Mouse (Mus musculus): ENCODE data around the gene Dlg2. TPM values are rescaled to one million over a fixed set of nuclear protein-coding genes. Genes with fewer than 3 reads are reported as not detected.

Gene Dlg2
- polyA plus RNA-seq, 1 experiment = 0.85 TPM

DNA sequence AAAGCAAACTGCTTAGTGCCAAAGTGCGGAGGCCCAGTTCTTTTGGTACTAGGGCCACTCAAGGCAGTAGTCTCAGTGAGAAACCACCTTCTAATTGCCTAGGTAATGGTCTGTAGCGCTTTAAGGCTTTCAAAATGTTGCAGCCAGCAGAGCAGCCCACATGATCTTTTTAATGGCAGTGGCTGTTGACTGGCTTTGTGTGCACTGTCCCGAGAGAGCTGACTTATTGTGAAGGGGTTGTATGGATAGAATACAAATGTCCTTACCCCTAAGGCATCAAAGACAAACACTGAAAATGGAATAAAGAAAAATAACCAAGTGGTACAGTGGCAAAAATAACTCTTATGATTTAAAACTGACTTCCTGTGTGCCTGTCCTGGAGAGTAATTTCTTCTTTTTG is 1443.3 kb downstream of the Dlg2 start:
- Histone ChIP-seq H3K4me1 (ENCODE audit: control insufficient read depth, insufficient read depth, low read length) (no peaks in the 10 kb centered on the region), H3K9ac (ENCODE audit: low read depth, poor library complexity, severe bottlenecking) (no peak overlapping the region), H3K27ac (ENCODE audit: insufficient read depth, low read length) (no peak overlapping the region), H3K4me3 (ENCODE audit: low read depth, low read length) (no peak overlapping the region), H3K27me3 (ENCODE audit: control insufficient read depth, insufficient read depth, low read length, poor library complexity, severe bottlenecking) (no peaks in the 10 kb centered on the region), H3K36me3 (ENCODE audit: control insufficient read depth, insufficient read depth, low read length, poor library complexity, severe bottlenecking) (no peaks in the 10 kb centered on the region), H3K9me3 (replicated peaks; ENCODE audit: control insufficient read depth, insufficient read depth, low read length, poor library complexity, severe bottlenecking) (no peaks in the 10 kb centered on the region)
- TF ChIP-seq POLR2A (IDR thresholded peaks at IDR 0.05; ENCODE audit: insufficient read depth, low read length) = no peak
- TF ChIP-seq CTCF (IDR thresholded peaks at IDR 0.05; ENCODE audit: low read depth, low read length) = no peak
- no peak for TF ChIP-seq EP300 (IDR thresholded peaks at IDR 0.05; ENCODE audit: insufficient read depth, low read depth, low read length)

GRCm38 (mm10) chr7:91934881-91935597 is 1458.6 kb downstream of the Dlg2 start:
- TF ChIP-seq EP300 (IDR thresholded peaks at IDR 0.05; ENCODE audit: insufficient read depth, low read depth, low read length) = no peak
- no peak for TF ChIP-seq CTCF (IDR thresholded peaks at IDR 0.05; ENCODE audit: low read depth, low read length)
- no peak for TF ChIP-seq POLR2A (IDR thresholded peaks at IDR 0.05; ENCODE audit: insufficient read depth, low read length)
- no peaks in the 10 kb centered on the region for H3K36me3 ChIP-seq (ENCODE audit: control insufficient read depth, insufficient read depth, low read length, poor library complexity, severe bottlenecking)
- H3K4me3 ChIP-seq (ENCODE audit: low read depth, low read length) = no peak overlapping the region
- H3K9me3 ChIP-seq (replicated peaks; ENCODE audit: control insufficient read depth, insufficient read depth, low read length, poor library complexity, severe bottlenecking) = no peaks in the 10 kb centered on the region
- no peaks in the 10 kb centered on the region for H3K4me1 ChIP-seq (ENCODE audit: control insufficient read depth, insufficient read depth, low read length)
- H3K27ac ChIP-seq (ENCODE audit: insufficient read depth, low read length) = no peak overlapping the region
- no peaks in the 10 kb centered on the region for H3K27me3 ChIP-seq (ENCODE audit: control insufficient read depth, insufficient read depth, low read length, poor library complexity, severe bottlenecking)
- H3K9ac ChIP-seq (ENCODE audit: low read depth, poor library complexity, severe bottlenecking) = no peak overlapping the region

GRCm38 (mm10) chr7:91936193-91936592 is 1459.7 kb downstream of the Dlg2 start:
- no peaks in the 10 kb centered on the region for H3K27me3 ChIP-seq (ENCODE audit: control insufficient read depth, insufficient read depth, low read length, poor library complexity, severe bottlenecking)
- H3K9ac ChIP-seq (ENCODE audit: low read depth, poor library complexity, severe bottlenecking) = no peak overlapping the region
- no peaks in the 10 kb centered on the region for H3K9me3 ChIP-seq (replicated peaks; ENCODE audit: control insufficient read depth, insufficient read depth, low read length, poor library complexity, severe bottlenecking)
- no peak overlapping the region for H3K4me3 ChIP-seq (ENCODE audit: low read depth, low read length)
- TF ChIP-seq CTCF (IDR thresholded peaks at IDR 0.05; ENCODE audit: low read depth, low read length) (no peak), EP300 (IDR thresholded peaks at IDR 0.05; ENCODE audit: insufficient read depth, low read depth, low read length) (no peak), POLR2A (IDR thresholded peaks at IDR 0.05; ENCODE audit: insufficient read depth, low read length) (no peak)
- H3K4me1 ChIP-seq (ENCODE audit: control insufficient read depth, insufficient read depth, low read length) = no peaks in the 10 kb centered on the region
- H3K36me3 ChIP-seq (ENCODE audit: control insufficient read depth, insufficient read depth, low read length, poor library complexity, severe bottlenecking) = no peaks in the 10 kb centered on the region
- H3K27ac ChIP-seq (ENCODE audit: insufficient read depth, low read length) = no peak overlapping the region

DNA sequence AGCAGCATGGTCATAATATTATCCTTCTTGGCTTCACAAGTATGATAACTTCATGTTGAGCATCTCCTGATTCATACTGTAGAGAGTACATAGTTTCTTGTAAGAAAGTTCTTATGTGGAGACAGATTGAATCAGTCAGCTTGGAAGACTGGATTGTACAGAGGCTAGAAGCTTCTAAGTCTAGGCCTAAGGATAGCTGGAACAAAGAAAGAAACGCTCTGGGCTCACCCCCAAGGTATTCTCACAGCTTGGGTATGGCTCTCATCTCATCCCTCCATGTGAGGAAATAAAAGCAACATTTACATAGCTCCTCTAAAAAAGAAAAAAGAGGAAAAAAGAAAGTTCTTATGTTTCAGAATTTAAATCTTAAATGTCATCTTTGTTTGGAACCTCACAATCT is 1466.8 kb downstream of the Dlg2 start:
- Histone ChIP-seq H3K27me3 (ENCODE audit: control insufficient read depth, insufficient read depth, low read length, poor library complexity, severe bottlenecking) (no peaks in the 10 kb centered on the region), H3K9me3 (replicated peaks; ENCODE audit: control insufficient read depth, insufficient read depth, low read length, poor library complexity, severe bottlenecking) (no peaks in the 10 kb centered on the region), H3K36me3 (ENCODE audit: control insufficient read depth, insufficient read depth, low read length, poor library complexity, severe bottlenecking) (no peaks in the 10 kb centered on the region), H3K27ac (ENCODE audit: insufficient read depth, low read length) (no peak overlapping the region), H3K4me3 (ENCODE audit: low read depth, low read length) (no peak overlapping the region), H3K9ac (ENCODE audit: low read depth, poor library complexity, severe bottlenecking) (no peak overlapping the region), H3K4me1 (ENCODE audit: control insufficient read depth, insufficient read depth, low read length) (no peaks in the 10 kb centered on the region)
- TF ChIP-seq CTCF (IDR thresholded peaks at IDR 0.05; ENCODE audit: low read depth, low read length) = no peak
- TF ChIP-seq POLR2A (IDR thresholded peaks at IDR 0.05; ENCODE audit: insufficient read depth, low read length) = no peak
- TF ChIP-seq EP300 (IDR thresholded peaks at IDR 0.05; ENCODE audit: insufficient read depth, low read depth, low read length) = no peak

- no peaks in the 10 kb centered on the region for H3K4me1 ChIP-seq (ENCODE audit: control insufficient read depth, insufficient read depth, low read length)
- TF ChIP-seq CTCF (IDR thresholded peaks at IDR 0.05; ENCODE audit: low read depth, low read length) = no peak
- no peak for TF ChIP-seq EP300 (IDR thresholded peaks at IDR 0.05; ENCODE audit: insufficient read depth, low read depth, low read length)
- no peak for TF ChIP-seq POLR2A (IDR thresholded peaks at IDR 0.05; ENCODE audit: insufficient read depth, low read length)
Measured at GRCm38 (mm10) chr7:91955584-91955983, 1479.1 kb downstream of the Dlg2 start.

GRCm38 (mm10) chr7:91962956-91963355 is 1486.5 kb downstream of the Dlg2 start:
- no peaks in the 10 kb centered on the region for H3K9me3 ChIP-seq (replicated peaks; ENCODE audit: control insufficient read depth, insufficient read depth, low read length, poor library complexity, severe bottlenecking)
- no peaks in the 10 kb centered on the region for H3K27me3 ChIP-seq (ENCODE audit: control insufficient read depth, insufficient read depth, low read length, poor library complexity, severe bottlenecking)

More at GRCm38 (mm10) chr7:91955584-91955983, 1479.1 kb downstream of the Dlg2 start:
- Histone ChIP-seq H3K36me3 (ENCODE audit: control insufficient read depth, insufficient read depth, low read length, poor library complexity, severe bottlenecking) (no peaks in the 10 kb centered on the region), H3K9ac (ENCODE audit: low read depth, poor library complexity, severe bottlenecking) (no peak overlapping the region), H3K4me3 (ENCODE audit: low read depth, low read length) (no peak overlapping the region), H3K9me3 (replicated peaks; ENCODE audit: control insufficient read depth, insufficient read depth, low read length, poor library complexity, severe bottlenecking) (no peaks in the 10 kb centered on the region), H3K27ac (ENCODE audit: insufficient read depth, low read length) (no peak overlapping the region), H3K27me3 (ENCODE audit: control insufficient read depth, insufficient read depth, low read length, poor library complexity, severe bottlenecking) (no peaks in the 10 kb centered on the region)

More at GRCm38 (mm10) chr7:91962956-91963355, 1486.5 kb downstream of the Dlg2 start:
- Histone ChIP-seq H3K4me3 (ENCODE audit: low read depth, low read length) (no peak overlapping the region), H3K9ac (ENCODE audit: low read depth, poor library complexity, severe bottlenecking) (no peak overlapping the region), H3K36me3 (ENCODE audit: control insufficient read depth, insufficient read depth, low read length, poor library complexity, severe bottlenecking) (no peaks in the 10 kb centered on the region), H3K4me1 (ENCODE audit: control insufficient read depth, insufficient read depth, low read length) (no peaks in the 10 kb centered on the region), H3K27ac (ENCODE audit: insufficient read depth, low read length) (no peak overlapping the region)
- TF ChIP-seq CTCF (IDR thresholded peaks at IDR 0.05; ENCODE audit: low read depth, low read length) (no peak), EP300 (IDR thresholded peaks at IDR 0.05; ENCODE audit: insufficient read depth, low read depth, low read length) (no peak), POLR2A (IDR thresholded peaks at IDR 0.05; ENCODE audit: insufficient read depth, low read length) (no peak)

All from ES-Bruce4 (cell line).